Mouse (Mus musculus): Measurements from ENCODE around the gene A530084C06Rik. TPM values are rescaled to one million over a fixed set of nuclear protein-coding genes. Genes with fewer than 3 reads are reported as not detected.
A peak's percentile ranks its signal among the peaks of the same experiment; 100 is the strongest.

A530084C06Rik gene
- polyA plus RNA-seq (2012; rRNA removed), result 0.04 and 0.06 TPM in 2 replicates
- not detected in 2 replicates for polyA plus RNA-seq (2014; fragmentation: Nextera tagmentation; extraction: Ambion mirVana)

- Histone ChIP-seq H3K36me3 (replicated peaks; ENCODE audit: control insufficient read depth, insufficient read depth, low read depth) (no peaks in the 10 kb centered on the region), H3K4me2 (ENCODE audit: low read depth) (peak within 1 kb of the TSS; percentile 64), H3K9me3 (ENCODE audit: control insufficient read depth, low read length) (no peaks in the 10 kb centered on the region), H3K27ac (no peak within 1 kb of the TSS), H3K4me1 (replicated peaks; ENCODE audit: control insufficient read depth in 2 of 2, insufficient read depth in 2 of 2, low read length in 1 of 2) (no peaks in the 10 kb centered on the region; a peak in 1 of 4 replicates), H3K9ac (replicated peaks) (no peak within 1 kb of the TSS), H3K4me3 (ENCODE audit: insufficient read depth in 1 of 2, low read depth in 2 of 2, low read length in 2 of 2) (peak within 1 kb of the TSS; percentile 42 to 43), H3K27me3 (ENCODE audit: control insufficient read depth, insufficient read depth, low read length) (peaks cover 54% of the 10 kb centered on the region)
- WGBS (ENCODE audit: insufficient replicate concordance), result under 1% methylated on average over 76 of the region's 88 CpGs
- DNase-seq (ENCODE audit: low read depth in 3 of 3, low spot score in 3 of 3), result no peak
- no peak; the same call in 1 of the 2 replicates for ATAC-seq (ENCODE audit: insufficient read depth)
- no peak for TF ChIP-seq CTCF (IDR thresholded peaks at IDR 0.05; ENCODE audit: low read depth)
- TF ChIP-seq EP300 (IDR thresholded peaks at IDR 0.05; ENCODE audit: low read depth), result no peak
Observed at GRCm38 (mm10) chr13:31558521-31559418, at the start of gene A530084C06Rik. Gene A530084C06Rik, minus strand, starts transcription at chr13:31559333.

- Histone ChIP-seq H3K4me1 (replicated peaks; ENCODE audit: control insufficient read depth in 2 of 2, insufficient read depth in 2 of 2, low read length in 1 of 2) (no peaks in the 10 kb centered on the region), H3K9ac (replicated peaks) (no peak overlapping the region), H3K36me3 (replicated peaks; ENCODE audit: control insufficient read depth, insufficient read depth, low read depth) (no peaks in the 10 kb centered on the region), H3K27ac (no peak overlapping the region), H3K9me3 (ENCODE audit: control insufficient read depth, low read length) (no peaks in the 10 kb centered on the region), H3K4me2 (ENCODE audit: low read depth) (no peak overlapping the region), H3K4me3 (ENCODE audit: insufficient read depth in 1 of 2, low read depth in 2 of 2, low read length in 2 of 2) (no peak overlapping the region), H3K27me3 (ENCODE audit: control insufficient read depth, insufficient read depth, low read length) (no peaks in the 10 kb centered on the region)
- 63% methylated on average over 6 of the region's 6 CpGs for WGBS (ENCODE audit: insufficient replicate concordance)
- TF ChIP-seq CTCF (IDR thresholded peaks at IDR 0.05; ENCODE audit: low read depth) (no peak), EP300 (IDR thresholded peaks at IDR 0.05; ENCODE audit: low read depth) (no peak)
- ATAC-seq (ENCODE audit: insufficient read depth) (no peak), DNase-seq (ENCODE audit: low read depth in 3 of 3, low spot score in 3 of 3) (no peak)
Observed at GRCm38 (mm10) chr13:31603964-31604363, 44.8 kb upstream of the A530084C06Rik start.

GRCm38 (mm10) chr13:31599576-31599975 lies 40.4 kb upstream of the A530084C06Rik start:
- ATAC-seq (ENCODE audit: insufficient read depth) (no peak), DNase-seq (ENCODE audit: low read depth in 3 of 3, low spot score in 3 of 3) (no peak)
- Histone ChIP-seq H3K4me3 (ENCODE audit: insufficient read depth in 1 of 2, low read depth in 2 of 2, low read length in 2 of 2) (no peak overlapping the region), H3K4me2 (ENCODE audit: low read depth) (no peak overlapping the region), H3K27ac (no peak overlapping the region), H3K4me1 (replicated peaks; ENCODE audit: control insufficient read depth in 2 of 2, insufficient read depth in 2 of 2, low read length in 1 of 2) (no peaks in the 10 kb centered on the region), H3K9me3 (ENCODE audit: control insufficient read depth, low read length) (no peaks in the 10 kb centered on the region), H3K9ac (replicated peaks) (no peak overlapping the region), H3K36me3 (replicated peaks; ENCODE audit: control insufficient read depth, insufficient read depth, low read depth) (no peaks in the 10 kb centered on the region), H3K27me3 (ENCODE audit: control insufficient read depth, insufficient read depth, low read length) (no peaks in the 10 kb centered on the region)
- WGBS (ENCODE audit: insufficient replicate concordance), result 62% methylated on average over 5 of the region's 5 CpGs
- TF ChIP-seq CTCF (IDR thresholded peaks at IDR 0.05; ENCODE audit: low read depth), result no peak
- TF ChIP-seq EP300 (IDR thresholded peaks at IDR 0.05; ENCODE audit: low read depth), result no peak

GRCm38 (mm10) chr13:31587341-31587740 lies 28.2 kb upstream of the A530084C06Rik start:
- Histone ChIP-seq H3K27ac (no peak overlapping the region), H3K36me3 (replicated peaks; ENCODE audit: control insufficient read depth, insufficient read depth, low read depth) (no peaks in the 10 kb centered on the region), H3K9ac (replicated peaks) (no peak overlapping the region), H3K9me3 (ENCODE audit: control insufficient read depth, low read length) (no peaks in the 10 kb centered on the region), H3K4me2 (ENCODE audit: low read depth) (no peak overlapping the region), H3K4me1 (replicated peaks; ENCODE audit: control insufficient read depth in 2 of 2, insufficient read depth in 2 of 2, low read length in 1 of 2) (no peaks in the 10 kb centered on the region), H3K4me3 (ENCODE audit: insufficient read depth in 1 of 2, low read depth in 2 of 2, low read length in 2 of 2) (no peak overlapping the region), H3K27me3 (ENCODE audit: control insufficient read depth, insufficient read depth, low read length) (no peaks in the 10 kb centered on the region)
- no peak for TF ChIP-seq CTCF (IDR thresholded peaks at IDR 0.05; ENCODE audit: low read depth)
- no peak for TF ChIP-seq EP300 (IDR thresholded peaks at IDR 0.05; ENCODE audit: low read depth)
- no peak for ATAC-seq (ENCODE audit: insufficient read depth)
- 56% methylated on average over 5 of the region's 5 CpGs for WGBS (ENCODE audit: insufficient replicate concordance)
- DNase-seq (ENCODE audit: low read depth in 3 of 3, low spot score in 3 of 3), result no peak

- ATAC-seq (ENCODE audit: insufficient read depth) (no peak), DNase-seq (ENCODE audit: low read depth in 3 of 3, low spot score in 3 of 3) (no peak)
- Histone ChIP-seq H3K4me1 (replicated peaks; ENCODE audit: control insufficient read depth in 2 of 2, insufficient read depth in 2 of 2, low read length in 1 of 2) (0 out of 4 replicates have a peak, but pooled peaks cover 0 to 3% of the 10 kb centered on the region in 2 experiments), H3K27ac (no peak overlapping the region), H3K4me2 (ENCODE audit: low read depth) (no peak overlapping the region), H3K9me3 (ENCODE audit: control insufficient read depth, low read length) (no peaks in the 10 kb centered on the region), H3K36me3 (replicated peaks; ENCODE audit: control insufficient read depth, insufficient read depth, low read depth) (no peaks in the 10 kb centered on the region), H3K9ac (replicated peaks) (no peak overlapping the region), H3K4me3 (ENCODE audit: insufficient read depth in 1 of 2, low read depth in 2 of 2, low read length in 2 of 2) (no peak overlapping the region), H3K27me3 (ENCODE audit: control insufficient read depth, insufficient read depth, low read length) (no peaks in the 10 kb centered on the region)
- 42% methylated on average over 9 of the region's 9 CpGs for WGBS (ENCODE audit: insufficient replicate concordance)
- TF ChIP-seq EP300 (IDR thresholded peaks at IDR 0.05; ENCODE audit: low read depth) (no peak), CTCF (IDR thresholded peaks at IDR 0.05; ENCODE audit: low read depth) (peak; percentile 66)
Observed at GRCm38 (mm10) chr13:31579866-31580265, 20.7 kb upstream of the A530084C06Rik start.

All from liver, embryonic 14.5 days (tissue).